In genomic region chr7:118705101-118705961, GRCm38 (mm10) we compare ENCODE assay signal across 8 mouse cellular contexts. TPM values are rescaled to one million over a fixed set of nuclear protein-coding genes. Genes with fewer than 3 reads are reported as not detected.
DNase-seq lines count a peak whose midpoint lies in the region; ATAC-seq and TF ChIP-seq lines count a peak whose summit lies in the region.

Gde1 (minus strand) TSS chr7:118705778.

- no peaks in the 10 kb centered on the region for H3K4me1 ChIP-seq in ES-Bruce4 (ENCODE audit: control insufficient read depth, insufficient read depth, low read length)
- H3K4me1 ChIP-seq in forebrain, embryonic 14.5 days (ENCODE audit: control insufficient read depth, insufficient read depth, low read length): peaks cover 21% of the 10 kb centered on the region
- H3K4me1 ChIP-seq in neural tube, embryonic 15.5 days: peaks cover 32% of the 10 kb centered on the region

- 0 out of 2 replicates have a peak, but pooled peaks have one; percentile 66 for TF ChIP-seq EP300 in ES-Bruce4 (IDR thresholded peaks at IDR 0.05; ENCODE audit: insufficient read depth, low read depth, low read length)

- H3K36me3 ChIP-seq in ES-Bruce4 (ENCODE audit: control insufficient read depth, insufficient read depth, low read length, poor library complexity, severe bottlenecking): no peaks in the 10 kb centered on the region
- peaks cover 9% of the 10 kb centered on the region; the same call in 1 of the 2 replicates for H3K36me3 ChIP-seq in forebrain, embryonic 14.5 days (ENCODE audit: control insufficient read depth, insufficient read depth, low read length)
- H3K36me3 ChIP-seq in neural tube, embryonic 15.5 days: 0 out of 2 replicates have a peak, but pooled peaks cover 3% of the 10 kb centered on the region

- intact Hi-C loops in heart, postnatal 14 days (cut with DNase I): no loop called here

- peak; percentile 93 for DNase-seq in forebrain, embryonic 14.5 days (ENCODE audit: low spot score)
- DNase-seq in heart, postnatal 14 days: peak; percentile 89 to 91
- DNase-seq in layer of hippocampus, adult 11-12 months (ENCODE audit: low spot score): peak; percentile 94
- DNase-seq in lung, adult 18-20 months: peak; percentile 94 to 95
- DNase-seq in testis, postnatal 14 days (ENCODE audit: low spot score): peak; percentile 96

- H3K9me3 ChIP-seq in ES-Bruce4 (replicated peaks; ENCODE audit: control insufficient read depth, insufficient read depth, low read length, poor library complexity, severe bottlenecking): no peaks in the 10 kb centered on the region
- no peaks in the 10 kb centered on the region for H3K9me3 ChIP-seq in forebrain, embryonic 14.5 days (replicated peaks; ENCODE audit: control insufficient read depth, low read length)
- H3K9me3 ChIP-seq in neural tube, embryonic 15.5 days (replicated peaks): no peaks in the 10 kb centered on the region

- no peak for TF ChIP-seq POLR2A in ES-Bruce4 (IDR thresholded peaks at IDR 0.05; ENCODE audit: insufficient read depth, low read length)

- peak within 1 kb of the TSS; percentile 72 for H3K27ac ChIP-seq in ES-Bruce4 (ENCODE audit: insufficient read depth, low read length)
- peak within 1 kb of the TSS; percentile 94 for H3K27ac ChIP-seq in forebrain, embryonic 14.5 days (ENCODE audit: low read depth, low read length)
- H3K27ac ChIP-seq in neural tube, embryonic 15.5 days (replicated peaks): peak within 1 kb of the TSS; percentile 94

- under 1% methylated on average over 64 of the region's 66 CpGs for WGBS in forebrain, embryonic 14.5 days
- under 1% methylated on average over 66 of the region's 66 CpGs for WGBS in neural tube, embryonic 15.5 days

- H3K4me2 ChIP-seq in forebrain, embryonic 14.5 days (ENCODE audit: low read length): peak within 1 kb of the TSS; percentile 60
- H3K4me2 ChIP-seq in neural tube, embryonic 15.5 days: peak within 1 kb of the TSS; percentile 57

- H3K27me3 ChIP-seq in ES-Bruce4 (ENCODE audit: control insufficient read depth, insufficient read depth, low read length, poor library complexity, severe bottlenecking): no peaks in the 10 kb centered on the region
- H3K27me3 ChIP-seq in forebrain, embryonic 14.5 days (replicated peaks; ENCODE audit: control insufficient read depth, insufficient read depth, low read length): no peaks in the 10 kb centered on the region
- no peaks in the 10 kb centered on the region for H3K27me3 ChIP-seq in neural tube, embryonic 15.5 days (replicated peaks)

- H3K9ac ChIP-seq in ES-Bruce4 (ENCODE audit: low read depth, poor library complexity, severe bottlenecking): peak within 1 kb of the TSS; percentile 71
- peak within 1 kb of the TSS; percentile 93 for H3K9ac ChIP-seq in forebrain, embryonic 14.5 days (ENCODE audit: low read length)
- peak within 1 kb of the TSS; percentile 88 for H3K9ac ChIP-seq in neural tube, embryonic 15.5 days (replicated peaks)

- TF ChIP-seq CTCF in ES-Bruce4 (IDR thresholded peaks at IDR 0.05; ENCODE audit: low read depth, low read length): no peak

- peak; percentile 98 for ATAC-seq in cerebellum, adult (ENCODE audit: insufficient number of reproducible peaks, low FRiP score, low TSS enrichment)
- peak; percentile 97 for ATAC-seq in forebrain, embryonic 14.5 days
- ATAC-seq in neural tube, embryonic 15.5 days (ENCODE audit: low FRiP score): peak; percentile 95

- H3K4me3 ChIP-seq in ES-Bruce4 (ENCODE audit: low read depth, low read length): peak within 1 kb of the TSS; percentile 74
- peak within 1 kb of the TSS; percentile 92 for H3K4me3 ChIP-seq in forebrain, embryonic 14.5 days (ENCODE audit: low read depth, low read length)
- peak within 1 kb of the TSS; percentile 75 for H3K4me3 ChIP-seq in neural tube, embryonic 15.5 days (replicated peaks)

RNA-seq across cellular contexts. Expression of gene Gde1, which starts in this region (rescaled TPM):
- polyA plus RNA-seq in ES-Bruce4 (2011; ENCODE audit: insufficient read depth, insufficient read length, low read depth, missing spikeins): 24.7 and 29.9 TPM in 2 replicates
- polyA plus RNA-seq in forebrain, embryonic 14.5 days (2014; fragmentation: Nextera tagmentation; extraction: Ambion mirVana): 194 and 198 TPM in 2 replicates
- total RNA-seq in heart, postnatal 14 days (2021): 10 to 100 TPM; 25.9 to 28.2 TPM
- polyA plus RNA-seq in neural tube, embryonic 15.5 days (2015; fragmentation: Nextera tagmentation; extraction: Ambion mirVana): 210 and 240 TPM in 2 replicates

Comparison
In these comparisons a context has a peak if more than half of its experiments do, and no peak if none do; other contexts are left out.
1. Peak in every context shown above with its lines: DNase-seq, ATAC-seq, H3K4me3 ChIP-seq and H3K27ac ChIP-seq.